Mouse (Mus musculus) adrenal gland, postnatal 36 days (tissue): ENCODE data around the gene Gm20388. TPM values are rescaled to one million over a fixed set of nuclear protein-coding genes. Genes with fewer than 3 reads are reported as not detected.
A peak's percentile ranks its signal among the peaks of the same experiment; 100 is the strongest.

Experiments used
- DNase-seq, 2 experiments: peaks; one replicate each; pipeline ENCODE4 v3.0.0; 2021; ENCODE audit warnings: mixed read lengths in 1 of 2
- total RNA-seq, 2 experiments: library from RNA; stranded (reverse); gene quantifications; 2 replicates each; pipeline ENCODE4 v1.2.3; 2021

Gm20388 gene
- total RNA-seq, 2 experiments from 2014 or later: 2.4 to 7.4 TPM

DNA sequence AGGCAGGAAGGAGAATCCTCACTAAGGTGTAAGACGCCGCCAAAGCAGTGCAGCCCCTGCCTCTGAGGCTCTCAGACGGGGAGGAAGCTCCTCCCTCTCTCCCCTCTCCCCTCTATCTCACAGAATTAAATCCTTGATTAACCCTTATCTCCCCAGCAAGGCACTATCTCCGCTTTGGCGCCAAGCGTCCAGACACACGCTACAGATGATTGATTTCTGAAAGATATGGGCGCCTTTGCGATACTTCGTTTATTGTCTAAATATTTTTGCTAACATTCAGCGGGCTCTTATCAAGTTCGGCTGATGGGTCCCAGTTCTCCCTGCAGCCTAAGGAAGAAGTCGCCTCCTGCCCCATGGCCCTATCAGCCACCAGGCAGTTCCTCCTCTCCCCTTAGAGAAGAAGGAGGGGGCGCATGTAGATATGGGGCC is 2415.5 kb downstream of the Gm20388 start:
- no peak for DNase-seq

DNA sequence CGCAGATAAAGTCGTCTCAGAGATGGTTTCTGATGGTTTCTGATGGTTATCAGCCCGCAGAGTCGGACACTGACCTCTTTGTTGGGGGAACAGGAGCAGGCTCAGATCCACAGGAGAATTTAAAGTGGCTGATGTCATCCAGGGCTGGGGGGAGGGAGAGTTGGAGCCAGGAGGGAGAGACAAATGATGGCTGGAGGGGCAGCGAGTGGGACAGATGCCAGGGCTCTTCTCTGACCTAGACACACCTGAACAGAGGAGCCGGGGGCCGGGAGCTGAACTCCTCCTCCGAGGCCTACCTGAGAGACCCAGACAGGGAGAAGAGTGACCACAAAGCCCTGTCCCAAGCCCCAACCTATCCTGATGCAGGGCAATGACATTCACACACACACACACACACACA is 2418.4 kb downstream of the Gm20388 start:
- DNase-seq: no peak

DNA sequence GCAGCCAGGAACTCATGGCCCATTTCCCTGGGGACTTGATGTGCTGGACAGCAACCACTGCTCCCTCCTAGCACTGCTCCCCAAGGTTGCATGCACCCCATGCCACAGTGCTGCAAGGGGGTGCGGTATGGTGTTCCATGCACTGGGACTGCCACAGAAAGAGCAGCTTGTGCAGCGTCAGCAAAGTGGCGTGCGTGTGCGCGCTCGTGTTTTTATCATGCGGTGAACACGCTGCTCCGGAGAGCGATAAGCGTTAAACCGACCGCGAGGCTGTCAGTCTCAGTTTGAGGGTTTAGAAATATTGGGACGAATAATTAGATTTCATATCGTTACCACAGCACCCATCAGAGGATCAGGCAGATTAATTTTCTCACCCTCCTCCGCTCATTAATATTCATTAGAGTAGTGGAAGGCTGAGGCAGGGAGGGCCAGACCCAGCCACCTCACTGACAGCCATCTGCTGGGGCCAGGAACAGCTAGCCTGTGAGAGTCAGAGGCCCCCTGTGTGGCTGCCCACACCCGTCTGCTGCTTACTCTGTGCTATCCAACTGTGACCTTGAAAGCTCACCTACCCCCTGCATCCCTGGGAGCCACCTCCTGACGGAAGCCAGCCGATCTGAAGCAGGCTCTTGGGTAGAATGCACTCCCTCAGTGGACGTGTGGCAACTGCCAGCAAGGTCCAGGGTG is 2419.1 kb downstream of the Gm20388 start:
- no peak for DNase-seq

DNA sequence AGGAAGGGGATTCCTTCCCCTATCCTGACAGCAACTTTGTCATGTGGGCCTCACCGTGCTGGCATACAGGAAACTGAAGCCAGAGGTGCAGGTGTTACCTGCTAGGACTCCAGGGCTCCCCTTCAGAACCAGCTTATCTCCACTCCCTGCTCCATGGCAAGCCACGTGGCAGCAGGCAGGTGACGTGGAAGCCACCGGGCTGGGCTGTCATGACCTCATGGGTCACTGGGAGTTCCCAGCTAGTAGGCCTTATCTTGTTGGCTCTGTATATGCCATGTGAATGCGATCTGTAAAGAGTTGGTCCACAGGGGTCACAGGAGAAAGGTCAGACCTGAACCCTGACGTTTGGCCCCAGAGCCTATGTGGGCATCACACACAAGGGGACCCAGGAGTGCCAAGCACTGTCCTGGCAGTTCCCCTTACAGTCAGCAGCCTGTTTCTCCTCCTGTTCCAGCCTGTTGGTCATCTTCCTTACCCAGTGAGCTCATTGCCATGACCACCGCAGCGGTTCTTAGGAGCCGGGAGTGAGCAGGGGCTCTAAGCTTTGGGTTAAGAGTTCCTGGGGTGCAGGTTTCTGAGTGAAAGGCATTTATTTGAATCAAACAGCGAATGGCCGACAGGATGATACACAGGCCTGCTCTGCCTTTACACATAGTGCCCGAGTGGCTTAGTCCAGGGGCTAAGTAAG is 2419.9 kb downstream of the Gm20388 start:
- DNase-seq: no peak

DNA sequence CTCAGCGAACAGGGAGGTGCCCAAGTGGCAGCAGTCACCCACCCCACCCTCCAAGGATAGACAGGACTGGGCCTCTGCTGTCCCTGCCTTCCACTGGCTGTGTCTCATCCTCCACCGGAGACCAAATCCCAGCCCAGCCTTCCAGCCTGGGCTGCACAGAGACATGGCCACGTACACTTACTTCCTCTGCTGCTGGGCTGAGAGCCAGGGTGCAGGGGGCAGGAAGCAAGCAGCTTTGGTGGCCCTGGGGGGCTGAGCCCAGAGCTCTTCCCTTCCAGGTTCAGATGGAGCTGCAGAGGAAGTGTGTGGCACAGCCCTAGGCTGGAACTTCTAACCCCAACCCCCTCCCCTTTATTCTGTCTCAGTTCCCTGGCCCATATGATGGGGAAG is 2420.5 kb downstream of the Gm20388 start:
- peak; percentile 61 to 78 for DNase-seq

DNA sequence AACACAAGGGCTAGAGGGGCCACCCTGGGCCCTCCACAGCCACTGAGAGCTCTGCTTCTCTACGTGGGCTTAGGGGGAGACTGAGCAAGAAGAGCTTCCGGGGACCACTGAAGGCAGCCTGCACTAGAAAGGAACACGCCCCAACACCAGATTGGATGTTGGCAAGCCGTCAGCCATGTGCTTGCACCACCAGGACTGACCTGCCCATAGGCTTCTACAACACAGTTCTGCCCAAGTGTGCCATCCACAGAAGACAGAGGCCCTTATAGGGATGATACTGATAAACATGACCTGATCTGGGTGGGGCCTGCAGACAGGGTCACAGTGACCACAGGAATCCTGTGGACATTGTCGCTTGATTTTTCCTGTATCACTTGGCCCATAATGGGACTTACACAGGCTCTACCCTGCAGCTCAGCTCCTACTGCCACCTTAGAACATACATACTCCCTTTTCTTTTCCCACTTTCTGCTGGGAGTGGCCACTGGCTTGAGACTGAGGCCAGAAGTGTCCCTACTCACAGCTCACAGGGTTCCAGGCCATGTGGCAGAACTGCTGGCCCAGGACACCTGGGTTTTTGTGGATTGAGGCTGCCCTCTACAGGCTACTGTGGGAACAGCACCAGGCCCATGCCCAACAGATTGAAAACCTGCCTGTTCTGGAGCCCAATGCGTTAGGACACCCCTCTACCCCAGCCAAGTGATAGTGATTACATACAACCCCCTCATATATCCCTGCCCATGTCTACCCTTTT is 2422.3 kb downstream of the Gm20388 start:
- DNase-seq: peak; percentile 86 to 88

DNA sequence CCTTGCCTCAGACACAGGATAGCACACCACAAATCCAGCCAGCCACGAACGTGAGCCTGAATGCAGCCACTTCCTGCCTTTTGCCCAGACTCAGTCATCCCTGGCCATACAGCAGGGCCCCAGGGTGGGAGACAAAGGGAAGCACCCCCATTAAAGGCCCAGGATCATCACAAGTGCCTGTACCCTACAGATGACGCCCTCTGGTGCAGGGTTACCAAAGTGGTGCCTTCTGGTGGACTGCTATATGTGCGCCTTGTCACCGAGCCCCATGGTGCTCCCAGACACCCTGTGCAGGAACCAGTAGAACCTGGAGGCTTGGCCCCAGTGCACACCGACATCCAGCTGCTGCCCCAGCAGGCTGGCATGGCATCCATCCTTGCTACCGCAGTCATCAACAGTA is 2422.9 kb downstream of the Gm20388 start:
- DNase-seq: no peak

DNA sequence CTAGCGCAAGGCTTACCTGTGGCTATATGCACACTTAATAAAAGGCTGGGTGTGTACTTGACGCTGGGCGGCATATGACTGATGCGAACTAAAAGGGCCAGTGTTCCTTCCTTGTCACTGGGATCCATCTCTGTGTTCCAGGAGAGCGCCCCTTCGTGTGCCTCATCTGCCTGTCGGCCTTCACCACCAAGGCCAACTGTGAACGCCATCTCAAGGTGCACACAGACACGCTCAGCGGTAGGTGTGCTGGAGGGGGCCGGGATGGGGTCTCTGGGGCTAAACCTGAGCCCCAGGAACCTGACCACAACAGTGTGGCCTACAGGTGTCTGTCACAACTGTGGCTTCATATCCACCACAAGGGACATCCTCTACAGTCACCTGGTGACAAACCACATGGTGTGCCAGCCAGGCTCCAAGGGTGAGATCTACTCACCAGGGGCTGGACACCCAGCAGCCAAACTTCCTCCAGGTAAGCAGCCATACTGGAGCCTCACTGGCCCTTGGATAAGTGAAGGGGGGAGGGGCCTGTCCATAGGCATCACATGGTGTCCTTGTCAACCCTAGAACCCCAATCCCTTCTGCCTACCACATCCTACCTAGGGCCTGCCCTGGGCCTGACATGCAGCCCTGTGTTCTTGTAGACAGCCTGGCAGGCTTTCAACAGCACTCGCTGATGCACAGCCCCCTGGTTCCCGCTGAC is 2424.3 kb downstream of the Gm20388 start:
- no peak for DNase-seq

DNA sequence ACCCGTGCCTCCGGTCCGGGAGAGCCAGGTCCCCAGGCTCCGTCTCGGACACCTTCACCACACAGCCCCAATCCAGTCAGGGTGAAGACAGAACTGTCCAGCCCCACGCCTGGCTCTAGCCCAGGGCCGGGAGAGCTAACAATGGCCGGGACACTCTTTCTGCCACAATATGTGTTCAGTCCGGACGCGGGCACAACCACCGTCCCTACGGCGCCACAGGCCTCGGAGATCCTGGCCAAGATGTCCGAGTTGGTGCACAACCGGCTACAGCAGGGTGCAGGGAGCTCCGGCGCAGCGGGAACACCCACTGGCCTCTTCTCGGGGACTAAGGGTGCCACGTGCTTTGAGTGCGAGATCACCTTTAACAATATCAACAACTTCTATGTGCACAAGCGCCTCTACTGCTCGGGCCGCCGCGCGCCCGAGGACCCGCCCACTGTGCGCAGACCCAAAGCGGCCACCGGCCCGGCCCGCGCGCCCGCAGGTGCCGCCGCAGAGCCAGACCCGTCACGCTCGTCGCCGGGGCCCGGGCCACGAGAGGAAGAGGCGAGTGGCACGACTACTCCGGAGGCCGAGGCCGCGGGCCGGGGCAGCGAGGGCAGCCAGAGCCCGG is 2425.1 kb downstream of the Gm20388 start:
- DNase-seq: no peak

DNA sequence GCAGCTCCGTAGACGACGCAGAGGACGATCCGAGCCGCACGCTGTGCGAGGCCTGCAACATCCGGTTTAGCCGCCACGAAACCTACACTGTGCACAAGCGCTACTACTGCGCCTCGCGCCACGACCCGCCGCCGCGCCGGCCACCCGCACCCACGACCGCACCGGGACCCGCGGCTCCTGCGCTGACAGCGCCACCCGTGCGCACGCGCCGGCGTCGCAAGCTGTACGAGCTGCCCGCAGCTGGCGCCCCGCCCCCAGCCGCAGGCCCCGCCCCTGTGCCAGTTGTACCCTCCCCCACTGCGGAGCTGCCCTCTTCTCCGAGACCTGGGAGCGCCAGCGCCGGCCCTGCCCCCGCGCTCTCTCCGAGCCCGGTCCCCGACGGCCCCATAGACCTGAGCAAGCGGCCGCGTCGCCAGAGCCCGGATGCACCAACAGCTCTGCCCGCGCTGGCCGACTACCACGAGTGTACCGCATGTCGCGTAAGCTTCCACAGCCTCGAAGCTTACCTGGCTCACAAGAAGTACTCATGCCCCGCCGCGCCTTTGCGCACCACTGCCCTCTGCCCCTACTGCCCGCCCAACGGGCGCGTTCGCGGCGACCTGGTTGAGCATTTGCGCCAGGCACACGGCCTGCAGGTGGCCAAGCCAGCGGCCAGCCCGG is 2425.7 kb downstream of the Gm20388 start:
- DNase-seq: peak; percentile 61 to 76

DNA sequence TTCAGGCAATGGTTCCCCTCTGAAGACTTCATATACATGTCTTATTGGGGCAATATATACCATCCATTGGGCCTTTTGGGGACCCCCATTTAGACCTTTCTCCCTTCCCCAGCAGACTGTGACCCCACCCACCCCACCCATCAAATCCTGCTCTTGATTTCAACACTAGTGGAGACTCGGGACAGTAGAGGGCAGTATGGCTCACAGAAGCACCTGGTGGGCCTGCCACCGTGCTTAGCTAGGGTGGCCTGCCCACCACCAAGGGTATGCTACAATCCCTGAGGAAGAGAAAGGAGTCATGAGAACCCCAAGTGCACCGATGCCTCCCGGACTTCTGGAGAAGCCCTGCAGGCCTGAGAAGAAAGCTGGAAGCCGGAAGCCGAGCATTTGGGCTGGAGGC is 2428.2 kb downstream of the Gm20388 start:
- no peak for DNase-seq

DNA sequence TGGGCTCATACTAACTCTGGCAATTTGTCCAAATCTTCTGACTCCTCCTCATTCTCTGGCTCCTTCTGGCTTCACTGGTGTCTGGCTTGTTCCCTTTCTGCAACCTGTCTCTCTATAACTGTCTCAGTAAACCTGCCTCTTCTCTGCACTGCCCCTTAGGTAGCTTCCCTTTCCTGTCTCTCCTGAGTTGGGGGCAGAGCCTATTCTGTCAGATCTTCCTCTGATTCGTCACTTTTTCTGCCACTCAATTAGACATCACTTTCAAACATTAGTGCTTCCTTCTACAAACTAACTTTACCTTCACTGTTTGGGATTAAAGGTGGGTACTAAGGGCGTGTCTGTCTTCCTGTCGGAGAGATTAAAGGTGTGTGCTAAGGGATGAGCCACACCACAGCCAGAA is 2430.1 kb downstream of the Gm20388 start:
- DNase-seq: no peak

DNA sequence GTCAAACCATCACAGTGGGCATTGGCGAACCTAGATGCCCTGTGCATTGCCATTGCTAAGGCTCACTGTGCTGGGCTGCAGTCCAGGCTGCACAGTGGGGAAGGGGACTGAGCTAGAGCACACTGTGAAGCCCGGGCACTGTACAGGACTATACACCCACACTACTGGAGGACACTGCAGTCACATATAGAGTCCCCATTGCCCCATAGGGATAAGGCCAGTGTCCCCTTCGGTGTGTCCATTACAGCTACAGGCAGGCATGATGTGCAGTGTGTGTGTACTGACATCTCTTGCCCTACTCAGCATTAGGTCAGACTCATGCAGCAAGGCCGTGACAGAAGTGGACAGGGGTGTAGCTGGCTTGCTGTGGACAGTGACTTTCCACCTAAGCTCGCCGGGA is 2431.1 kb downstream of the Gm20388 start:
- DNase-seq: no peak

DNA sequence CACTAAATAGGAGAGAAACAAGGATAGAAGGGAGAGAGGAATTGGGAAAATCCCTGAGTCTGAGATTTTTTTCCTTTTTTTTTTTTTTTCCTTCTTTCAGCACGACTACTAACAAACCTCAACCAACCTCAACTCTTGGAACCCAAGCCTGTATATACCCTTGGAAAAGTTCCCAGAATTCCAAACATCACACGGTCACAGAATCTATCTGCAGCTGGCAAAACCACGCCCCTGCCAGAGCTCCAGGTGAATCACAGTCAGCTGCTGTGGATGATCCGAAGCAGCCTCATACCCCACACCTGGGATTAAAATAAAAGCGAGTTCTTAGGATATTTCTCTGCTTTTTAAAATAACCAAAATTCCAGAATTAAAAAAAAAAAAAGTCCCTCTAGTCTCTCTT is 2431.7 kb downstream of the Gm20388 start:
- DNase-seq: no peak

DNA sequence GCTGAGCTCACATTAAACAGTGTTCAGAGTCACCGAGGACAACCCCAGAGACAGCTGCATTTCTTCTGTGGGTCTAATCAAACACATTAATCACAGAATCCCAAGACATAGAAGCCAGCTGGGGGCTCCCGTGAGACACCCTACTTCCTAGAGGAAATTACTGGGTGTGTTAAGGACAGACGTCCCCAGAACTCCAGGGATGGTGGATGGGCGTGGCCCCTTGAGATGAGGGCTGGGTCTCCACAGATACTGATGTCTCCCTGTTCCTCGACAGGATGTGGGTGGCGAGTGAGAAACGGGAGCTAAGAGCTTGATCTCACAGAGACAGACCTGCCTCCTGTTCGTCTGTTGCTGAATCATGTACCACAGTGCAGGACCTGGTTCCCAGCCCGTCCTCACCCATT is 2432.2 kb downstream of the Gm20388 start:
- DNase-seq: no peak

DNA sequence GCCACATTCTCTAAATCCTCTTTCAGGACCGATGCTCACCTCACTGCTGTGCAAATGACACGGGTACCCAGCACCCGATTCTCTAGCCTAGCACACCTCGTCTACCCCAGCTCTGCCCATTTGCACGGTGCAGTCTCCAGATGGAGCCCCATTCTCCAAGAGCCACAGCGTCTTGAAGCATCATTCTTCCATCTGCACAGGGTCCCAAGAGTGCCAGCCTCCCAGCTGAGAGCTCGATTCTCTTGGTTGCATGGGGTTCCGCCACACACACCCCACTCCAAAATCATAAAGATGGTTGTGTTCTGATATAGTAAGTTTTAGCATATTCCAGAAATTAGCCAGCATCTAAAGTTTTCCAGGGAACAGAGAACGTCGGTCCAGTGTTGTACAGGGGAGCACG is 2432.7 kb downstream of the Gm20388 start:
- no peak for DNase-seq

DNA sequence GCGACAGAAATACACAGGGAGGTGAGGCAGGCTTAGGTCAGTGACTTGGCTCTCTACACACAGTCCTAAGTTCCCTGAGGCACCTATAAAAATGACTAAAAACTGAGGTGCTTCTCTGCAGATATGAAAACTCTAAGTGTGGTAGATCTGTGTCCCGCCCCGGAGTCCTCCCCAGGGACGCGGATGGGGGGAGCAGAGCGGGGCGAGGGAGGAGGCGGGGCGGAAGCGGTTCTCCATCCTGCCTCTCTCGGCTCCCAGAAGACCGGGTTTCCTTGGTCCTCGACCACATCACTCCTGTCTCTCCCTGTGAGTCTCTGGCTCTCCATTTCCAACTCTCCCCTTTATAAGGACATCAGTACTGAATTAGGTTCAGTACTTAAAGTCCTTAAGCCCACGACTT is 2433.1 kb downstream of the Gm20388 start:
- DNase-seq: peak; percentile 26 to 43

DNA sequence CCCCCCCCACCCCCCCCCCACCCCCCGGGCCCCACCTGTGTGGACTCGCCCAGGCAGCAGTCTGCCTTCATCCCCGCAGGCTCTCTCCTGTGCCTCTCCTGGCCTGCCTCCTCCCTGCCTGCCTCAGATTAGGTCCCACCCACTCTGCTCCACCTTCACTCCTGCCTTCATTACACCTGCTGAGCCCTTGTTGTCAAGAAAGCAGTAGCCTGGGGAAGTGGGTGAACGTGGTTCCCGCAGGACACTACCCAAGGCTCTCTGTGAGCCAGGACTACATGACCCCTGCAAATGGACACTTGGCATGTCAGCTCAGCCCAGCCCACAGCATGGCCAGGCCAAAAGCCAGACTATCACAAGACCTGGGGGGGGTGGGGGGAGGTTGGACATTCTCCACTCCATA is 2433.6 kb downstream of the Gm20388 start:
- DNase-seq: no peak

DNA sequence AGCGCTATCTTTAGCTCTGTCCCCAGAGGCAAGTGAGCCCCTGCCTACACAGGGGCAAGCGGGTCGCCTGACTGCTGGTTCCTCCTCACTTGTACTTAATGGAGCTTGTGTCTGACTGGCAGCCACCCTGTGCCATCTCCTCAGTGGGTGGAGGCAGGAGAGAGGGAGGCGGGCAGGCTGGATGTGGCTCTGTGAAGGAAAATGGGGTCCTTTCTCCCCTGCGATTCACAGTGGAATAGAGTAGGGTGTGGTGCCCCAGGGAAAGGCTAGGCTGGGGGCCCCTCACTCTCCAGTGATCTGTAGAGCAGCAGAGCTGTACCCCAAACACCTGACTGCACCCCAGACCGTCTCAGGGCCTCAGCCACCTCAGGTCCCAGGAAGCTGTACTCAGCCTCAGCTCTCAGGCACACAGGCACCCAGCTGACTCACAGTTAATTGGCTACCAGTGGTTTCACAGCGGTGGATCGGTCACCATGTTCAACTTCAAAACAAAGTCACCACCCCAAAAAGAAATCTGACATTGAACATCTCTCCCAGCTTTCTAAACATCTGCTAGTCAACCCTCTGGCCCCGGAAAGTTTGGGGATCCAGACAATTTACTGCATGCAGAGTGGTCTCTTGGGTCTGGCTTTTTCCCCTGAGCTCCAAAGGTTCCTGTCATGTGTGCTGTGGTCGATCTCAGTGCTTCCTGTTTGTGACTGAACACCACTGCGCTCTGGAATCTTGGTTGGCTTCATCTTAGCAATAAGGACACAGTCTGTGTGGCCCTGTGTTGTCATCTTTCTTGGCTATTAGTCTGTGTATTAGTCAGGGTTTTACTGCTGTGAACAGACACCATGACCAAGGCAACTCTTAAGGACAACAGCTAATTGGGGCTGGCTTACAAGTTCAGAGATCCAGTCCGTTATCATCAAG is 2434.8 kb downstream of the Gm20388 start:
- no peak for DNase-seq

DNA sequence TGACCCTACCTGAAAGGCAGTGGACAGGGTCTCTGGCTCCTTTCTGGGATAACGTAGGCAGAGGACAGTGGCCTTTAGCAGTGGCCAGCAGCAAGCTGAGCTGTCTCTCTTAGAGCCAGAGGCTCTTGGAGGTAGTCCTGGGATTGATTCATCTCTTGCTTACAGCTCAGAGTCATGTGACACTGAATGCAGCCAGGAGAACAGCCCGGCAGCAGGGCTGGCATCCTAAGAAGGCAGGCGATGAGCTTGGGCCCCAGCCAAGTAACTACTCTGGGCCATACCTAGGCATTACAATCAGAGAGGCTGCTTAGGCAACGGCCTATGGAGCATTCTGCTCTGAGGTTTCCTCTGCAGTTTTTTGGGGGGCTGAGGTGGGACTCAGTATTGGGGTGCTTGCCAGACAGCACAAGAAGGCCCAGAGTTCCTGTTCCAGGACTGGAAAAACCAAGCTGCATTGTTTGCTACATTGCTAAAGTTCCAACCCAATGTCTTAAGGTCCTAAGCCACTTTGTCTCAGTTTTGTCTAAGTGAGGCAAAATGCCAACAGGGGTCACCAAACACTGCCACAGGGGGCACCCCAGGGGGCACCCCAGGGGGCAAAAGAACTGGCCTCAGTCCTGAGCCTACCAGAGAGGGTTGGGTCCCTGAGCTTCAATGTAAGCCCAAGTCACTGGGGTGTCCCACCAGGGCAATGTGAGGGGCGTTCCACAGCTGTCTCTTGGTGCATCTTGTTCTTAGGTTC is 2437.3 kb downstream of the Gm20388 start:
- peak; percentile 36 to 65 for DNase-seq
